Mouse (Mus musculus) lung, embryonic 14.5 days (tissue): ENCODE data around the gene Ssbp2. TPM values are rescaled to one million over a fixed set of nuclear protein-coding genes. Genes with fewer than 3 reads are reported as not detected.

ENCODE experiments used
- ATAC-seq: fragments of 200-750 bp; cut with Nextera tagmentation; 2 replicates; pipeline ENCODE4 v1.8.0; 2017; ENCODE audit warnings: mild to moderate bottlenecking, moderate TSS enrichment, moderate library complexity; ENCODE audit not compliant: insufficient read depth
- DNase-seq: peaks from one replicate; pipeline ENCODE4 v3.0.0-alpha.2; 2015
- H3K27ac ChIP-seq: fragments of 300-500 bp; sonication (generic); 2 replicates; pipeline ENCODE4 v1.5.1; 2014; ENCODE audit warnings: low read depth, mild to moderate bottlenecking, moderate library complexity
- H3K27me3 ChIP-seq: fragments of 300-500 bp; sonication (generic); 2 replicates; pipeline ENCODE4 v1.6.1; 2014; ENCODE audit warnings: low read length, control low read depth; ENCODE audit not compliant: insufficient read depth
- H3K36me3 ChIP-seq: fragments of 300-500 bp; sonication (generic); 2 replicates; pipeline ENCODE4 v1.6.1; 2014; ENCODE audit warnings: control low read depth; ENCODE audit not compliant: insufficient read depth
- H3K4me1 ChIP-seq: fragments of 300-500 bp; sonication (generic); 2 replicates; pipeline ENCODE4 v1.6.1; 2014; ENCODE audit warnings: antibody characterized with exemption, control low read depth; ENCODE audit not compliant: insufficient read depth
- H3K4me2 ChIP-seq: fragments of 300-500 bp; sonication (generic); 2 replicates; pipeline ENCODE4 v1.6.1; 2014; ENCODE audit warnings: mild to moderate bottlenecking
- H3K4me3 ChIP-seq: fragments of 300-500 bp; sonication (generic); 2 replicates; pipeline ENCODE4 v1.5.1; 2014; ENCODE audit warnings: low read depth, low read length
- H3K9ac ChIP-seq: fragments of 300-500 bp; sonication (generic); 2 replicates; pipeline ENCODE4 v1.6.1; 2014
- H3K9me3 ChIP-seq: fragments of 300-500 bp; sonication (generic); 2 replicates; pipeline ENCODE4 v1.6.1; 2016; ENCODE audit warnings: low read depth, low read length, control low read depth
- CTCF ChIP-seq: IDR thresholded peaks from 2 replicates; pipeline ENCODE4 v1.5.1; 2016; ENCODE audit warnings: antibody characterized with exemption, low read depth
- WGBS: fragments of 180-500 bp; shearing (Covaris S2); extraction: QIAGEN DNeasy Blood & Tissue Kit; methylation state at CpG from one replicate; pipeline ENCODE4 v1.1.7; 2014; 5-methylcytosine and 5-hydroxymethylcytosine counted together
- polyA plus RNA-seq: library from polyadenylated mRNA; unstranded; fragments of >200 nt; fragmentation: Nextera tagmentation; extraction: Ambion mirVana; gene quantifications from 2 replicates; pipeline ENCODE4 v1.2.1, GENCODE M21; 2014

Ssbp2 gene
- 95.0 and 95.7 TPM in 2 replicates for polyA plus RNA-seq

- no peaks in the 10 kb centered on the region for H3K9me3 ChIP-seq
- peaks cover 7% of the 10 kb centered on the region for H3K4me1 ChIP-seq
- WGBS: 9% methylated on average over 27 of the region's 29 CpGs
- no peak for TF ChIP-seq CTCF
- H3K4me3 ChIP-seq: peak within 1 kb of the TSS; percentile 90
- no peaks in the 10 kb centered on the region for H3K36me3 ChIP-seq
- no peak for DNase-seq
- peak within 1 kb of the TSS; percentile 95 for H3K27ac ChIP-seq
- H3K4me2 ChIP-seq: peak within 1 kb of the TSS; percentile 85
- H3K27me3 ChIP-seq: no peaks in the 10 kb centered on the region
- H3K9ac ChIP-seq: peak within 1 kb of the TSS; percentile 89
- peak; percentile 64 for ATAC-seq
These were observed at the start of gene Ssbp2 for GRCm38 (mm10) chr13:91459896-91460620. Gene Ssbp2 (plus strand): TSS chr13:91460283.

GRCm38 (mm10) chr13:91413752-91414503 lies 46.2 kb upstream of the Ssbp2 start:
- no peaks in the 10 kb centered on the region for H3K9me3 ChIP-seq
- no peak overlapping the region for H3K9ac ChIP-seq
- 75% methylated on average over 5 of the region's 5 CpGs for WGBS
- ATAC-seq (no peak), DNase-seq (no peak)
- no peaks in the 10 kb centered on the region for H3K4me1 ChIP-seq
- H3K36me3 ChIP-seq: no peaks in the 10 kb centered on the region
- H3K27me3 ChIP-seq: no peaks in the 10 kb centered on the region
- no peak overlapping the region for H3K4me3 ChIP-seq
- TF ChIP-seq CTCF: no peak
- no peak overlapping the region for H3K27ac ChIP-seq
- no peak overlapping the region for H3K4me2 ChIP-seq

GRCm38 (mm10) chr13:91415896-91416295 lies 44.2 kb upstream of the Ssbp2 start:
- Histone ChIP-seq H3K4me2 (no peak overlapping the region), H3K4me1 (no peaks in the 10 kb centered on the region), H3K27me3 (no peaks in the 10 kb centered on the region), H3K36me3 (no peaks in the 10 kb centered on the region), H3K9me3 (no peaks in the 10 kb centered on the region), H3K4me3 (no peak overlapping the region), H3K9ac (no peak overlapping the region), H3K27ac (no peak overlapping the region)
- WGBS: 71% methylated on average over 4 of the region's 4 CpGs
- no peak for TF ChIP-seq CTCF
- ATAC-seq: no peak
- DNase-seq: no peak

GRCm38 (mm10) chr13:91416698-91417097 lies 43.4 kb upstream of the Ssbp2 start:
- Histone ChIP-seq H3K4me1 (no peaks in the 10 kb centered on the region), H3K27ac (no peak overlapping the region), H3K9ac (no peak overlapping the region), H3K4me3 (no peak overlapping the region), H3K27me3 (no peaks in the 10 kb centered on the region), H3K9me3 (no peaks in the 10 kb centered on the region), H3K36me3 (no peaks in the 10 kb centered on the region), H3K4me2 (no peak overlapping the region)
- WGBS: 68% methylated on average over 2 of the region's 2 CpGs
- TF ChIP-seq CTCF: no peak
- ATAC-seq (no peak), DNase-seq (no peak)

- H3K9me3 ChIP-seq: no peaks in the 10 kb centered on the region
- no peak overlapping the region; the same call in 1 of the 2 replicates for H3K27ac ChIP-seq
- no peak overlapping the region for H3K9ac ChIP-seq
- no peaks in the 10 kb centered on the region for H3K4me1 ChIP-seq
- DNase-seq: peak; percentile 91
- ATAC-seq: peak; percentile 71
- no peak for TF ChIP-seq CTCF
- H3K36me3 ChIP-seq: no peaks in the 10 kb centered on the region
- H3K4me3 ChIP-seq: no peak overlapping the region
- 12% methylated on average over 9 of the region's 9 CpGs for WGBS
- H3K27me3 ChIP-seq: no peaks in the 10 kb centered on the region
- peak overlapping the region; percentile 40 for H3K4me2 ChIP-seq
These were observed 38.6 kb upstream of the Ssbp2 start for GRCm38 (mm10) chr13:91421387-91421949.

DNA sequence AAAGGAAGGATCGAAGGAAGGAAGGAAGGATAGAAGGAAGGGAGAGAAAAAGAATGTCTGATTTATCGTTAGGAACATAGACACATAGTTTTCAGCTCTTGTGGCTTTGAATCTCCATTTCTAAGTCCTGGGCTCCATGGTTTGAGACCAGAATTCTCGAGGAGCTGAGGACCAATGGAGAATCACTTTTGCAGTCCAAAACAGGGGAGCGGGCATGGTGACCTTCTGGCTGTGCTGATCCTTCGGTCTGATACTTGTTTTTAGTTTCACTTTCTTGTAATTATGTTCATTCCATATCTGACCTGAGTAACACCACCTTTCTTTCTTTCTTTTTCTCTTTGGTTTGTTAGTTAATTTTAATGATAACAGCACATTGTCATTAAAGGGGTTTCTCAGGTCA lies 29.2 kb upstream of the Ssbp2 start:
- Histone ChIP-seq H3K4me2 (peak overlapping the region; percentile 35; the same call in 1 of the 2 replicates), H3K9ac (no peak overlapping the region), H3K4me3 (no peak overlapping the region), H3K36me3 (no peaks in the 10 kb centered on the region), H3K27ac (no peak overlapping the region), H3K9me3 (no peaks in the 10 kb centered on the region), H3K27me3 (no peaks in the 10 kb centered on the region), H3K4me1 (no peaks in the 10 kb centered on the region; the same call in 1 of the 2 replicates)
- no peak for TF ChIP-seq CTCF
- ATAC-seq (no peak), DNase-seq (no peak)
- 62% methylated on average over 5 of the region's 5 CpGs for WGBS
